Mouse (Mus musculus) layer of hippocampus, adult 11-12 months (tissue): ENCODE measurements around the gene Pmepa1.

Source experiments
- DNase-seq: peaks from one replicate; pipeline ENCODE4 v3.0.0; 2022; ENCODE audit warnings: low spot score

The Pmepa1 gene

DNA sequence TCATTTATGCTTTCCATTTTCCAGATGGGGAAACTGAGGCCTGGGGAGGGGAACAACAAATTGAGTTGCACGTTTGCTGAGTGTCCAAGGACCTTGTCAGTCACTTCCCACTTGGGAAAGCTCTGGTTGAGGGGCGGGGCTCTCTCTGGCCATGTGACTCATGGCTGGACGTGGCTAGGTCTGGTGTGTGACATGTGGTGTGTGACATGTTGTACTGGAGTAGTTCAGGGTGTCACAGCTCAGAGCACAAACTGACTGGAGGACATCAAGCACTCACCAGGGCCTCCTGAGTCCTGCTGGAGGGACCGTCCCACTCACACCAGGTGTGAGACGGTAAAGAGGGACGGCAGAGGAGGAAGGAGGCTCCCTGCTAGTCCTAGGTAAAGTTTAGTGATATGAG lies 91.1 kb downstream of the Pmepa1 start:
- no peak for DNase-seq

DNA sequence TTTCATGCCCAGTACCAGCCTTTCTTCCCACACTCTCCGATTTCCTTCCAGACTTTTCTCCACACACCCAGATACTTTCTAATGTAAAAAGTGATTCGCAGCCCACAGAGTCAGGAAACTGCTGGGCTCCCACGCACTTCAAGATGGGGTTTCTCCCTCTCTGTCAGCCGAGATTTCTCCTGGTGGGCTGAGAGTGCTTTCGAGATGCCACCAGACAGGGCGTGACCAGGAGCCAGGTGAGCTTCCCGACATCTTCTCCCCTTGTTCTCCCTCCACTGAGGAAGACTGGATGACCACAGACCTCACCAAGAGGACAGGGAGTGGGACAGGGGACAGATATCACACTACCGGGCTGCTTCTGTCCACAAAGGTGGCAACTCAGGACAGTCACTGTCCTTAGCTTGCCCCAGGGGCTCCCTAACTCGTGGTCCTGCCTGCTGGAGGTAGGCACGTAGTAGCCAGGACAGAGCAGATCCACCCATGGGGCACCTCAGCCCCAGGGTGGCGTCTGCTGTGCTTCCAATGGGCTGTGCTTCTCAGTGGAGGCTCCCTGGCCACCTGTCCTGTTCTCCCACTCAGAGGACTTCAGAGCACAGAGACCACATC lies 91.8 kb downstream of the Pmepa1 start:
- no peak for DNase-seq

DNA sequence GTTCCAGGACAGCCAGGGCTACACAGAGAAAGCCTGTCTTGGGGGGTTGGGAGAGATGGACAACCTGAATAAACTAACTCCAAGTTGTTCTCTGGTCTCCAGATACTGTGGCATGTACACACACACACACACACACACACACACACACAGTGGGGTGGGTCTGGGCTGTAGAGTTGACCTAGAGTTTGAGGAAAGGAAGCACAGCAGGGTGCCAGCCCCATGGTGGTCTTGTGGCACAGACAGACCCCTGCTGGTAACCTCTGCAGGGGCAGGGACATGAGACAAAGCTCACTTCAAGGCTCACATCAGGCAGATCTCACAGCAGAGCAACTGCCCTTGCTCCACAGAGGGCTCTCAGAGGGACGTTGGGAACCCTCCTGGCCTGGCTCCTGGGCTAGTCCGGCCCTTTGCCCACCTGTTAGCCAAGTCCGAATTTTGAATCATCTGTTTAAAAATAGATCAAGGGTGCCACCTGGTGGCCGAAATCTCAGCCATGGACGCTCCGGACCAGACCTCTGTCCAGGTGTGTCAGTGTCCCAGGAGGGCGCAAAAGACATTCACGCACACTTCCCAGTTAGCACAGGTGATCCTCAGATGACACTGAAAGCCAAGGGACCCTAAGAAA lies 92.4 kb downstream of the Pmepa1 start:
- DNase-seq: peak; percentile 68

DNA sequence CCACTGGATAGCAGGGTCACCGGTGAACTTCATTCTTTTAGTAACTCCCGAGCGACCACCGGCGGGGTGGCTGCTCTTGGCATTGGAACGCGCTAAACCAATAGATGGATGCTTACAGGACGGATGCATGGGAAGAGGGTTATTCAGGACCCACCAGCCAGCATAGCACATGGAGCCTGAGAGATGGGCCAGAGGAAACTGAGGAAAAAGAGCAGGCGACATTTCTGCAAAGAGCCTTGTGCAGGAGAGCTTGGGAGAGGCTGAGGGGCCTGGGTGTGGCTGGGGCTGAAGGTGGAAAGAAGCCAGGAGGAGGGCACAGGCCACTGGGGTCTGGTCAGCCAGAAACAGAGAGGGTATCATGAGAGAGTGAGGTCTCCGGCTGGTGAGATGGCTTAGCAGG lies 93.0 kb downstream of the Pmepa1 start:
- DNase-seq: no peak

DNA sequence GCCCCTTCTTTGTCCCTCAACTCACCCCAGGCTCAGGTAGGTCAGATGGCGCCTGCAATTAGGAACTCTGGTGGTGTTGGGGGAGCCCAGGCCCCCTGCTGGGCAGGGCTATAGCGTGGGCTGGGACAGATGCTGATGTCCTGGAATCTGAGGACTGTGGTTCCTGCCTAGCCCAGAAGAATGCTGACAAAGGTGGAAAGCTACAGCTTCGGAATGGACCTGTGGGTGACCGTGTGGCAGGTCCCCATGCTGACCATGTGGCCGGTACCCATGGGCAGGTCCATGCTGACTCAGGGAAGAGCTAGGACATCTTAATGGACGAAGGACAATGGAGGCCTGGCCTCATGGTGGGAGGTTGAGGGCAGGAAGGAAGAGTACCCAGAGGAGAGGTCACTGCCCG lies 93.5 kb downstream of the Pmepa1 start:
- DNase-seq: no peak

DNA sequence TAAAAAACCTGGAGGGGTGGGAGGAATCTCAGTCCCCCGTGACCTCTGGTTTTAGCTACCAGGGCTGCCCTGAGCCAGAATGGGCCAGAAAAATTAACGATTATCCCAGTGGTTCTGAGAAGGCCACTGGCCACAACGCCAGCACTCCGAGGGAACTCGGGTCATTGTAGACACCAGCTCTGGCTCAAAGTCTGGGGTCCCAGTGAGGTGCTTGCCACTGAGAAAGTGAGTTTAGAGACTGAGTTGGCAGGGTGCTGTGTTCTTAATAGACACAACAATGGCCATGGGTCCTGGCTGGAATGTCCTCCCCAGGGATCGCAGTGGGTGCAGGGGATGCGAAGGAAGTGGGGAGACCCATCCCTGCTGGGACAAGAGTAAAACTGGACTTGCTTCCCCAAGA lies 94.4 kb downstream of the Pmepa1 start:
- no peak for DNase-seq

DNA sequence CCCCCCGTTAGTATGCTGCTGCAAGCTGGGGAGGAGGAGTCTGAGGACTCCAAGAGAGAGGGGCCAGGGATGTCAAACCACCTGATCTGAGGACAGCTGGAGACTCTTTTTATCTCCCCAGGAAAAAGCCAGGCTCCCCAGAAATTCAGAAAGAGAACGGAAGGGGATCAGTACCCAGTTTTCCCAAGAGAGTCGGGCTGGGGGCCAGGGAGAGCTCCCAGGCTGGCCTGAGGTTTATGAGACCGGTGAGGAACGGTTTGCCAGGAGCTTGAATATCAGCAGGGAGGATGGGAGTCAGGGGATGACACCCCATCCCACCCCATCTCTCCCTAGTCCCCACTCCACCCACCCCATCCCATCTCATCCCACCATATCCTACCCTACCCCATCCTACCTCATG lies 94.8 kb downstream of the Pmepa1 start:
- DNase-seq: no peak

DNA sequence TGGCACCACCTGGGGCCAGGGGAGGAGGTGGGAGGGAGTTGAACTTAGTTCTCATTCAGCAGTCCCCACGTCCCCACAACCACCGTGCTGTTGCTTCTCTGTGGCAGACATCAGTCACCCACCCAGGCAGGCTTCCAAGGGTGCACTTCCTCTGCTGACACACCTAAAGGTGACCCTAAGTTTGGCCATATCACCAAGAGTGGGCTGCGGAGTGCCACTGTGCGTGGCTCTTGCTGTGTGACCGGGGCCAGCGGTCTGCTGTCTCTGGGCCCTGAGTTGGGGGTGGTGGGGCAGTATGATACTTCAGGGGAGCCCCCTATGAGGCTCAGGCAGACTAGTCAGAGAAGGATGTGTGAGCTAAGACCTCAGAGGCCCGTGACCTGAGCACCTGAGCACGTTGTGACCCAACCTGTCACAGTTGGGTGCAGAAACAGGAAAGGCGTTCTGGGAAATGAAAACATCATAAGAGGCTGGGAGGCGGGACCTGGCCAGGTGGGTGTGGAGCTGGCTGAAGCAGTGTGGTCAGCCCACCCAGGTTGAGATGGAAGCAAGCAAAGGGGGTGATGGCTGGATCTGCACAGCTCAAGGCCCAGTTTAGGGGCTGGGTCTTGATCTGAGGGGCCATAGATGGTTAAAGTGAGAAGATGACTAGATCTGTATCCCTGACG lies 95.5 kb downstream of the Pmepa1 start:
- DNase-seq: no peak

DNA sequence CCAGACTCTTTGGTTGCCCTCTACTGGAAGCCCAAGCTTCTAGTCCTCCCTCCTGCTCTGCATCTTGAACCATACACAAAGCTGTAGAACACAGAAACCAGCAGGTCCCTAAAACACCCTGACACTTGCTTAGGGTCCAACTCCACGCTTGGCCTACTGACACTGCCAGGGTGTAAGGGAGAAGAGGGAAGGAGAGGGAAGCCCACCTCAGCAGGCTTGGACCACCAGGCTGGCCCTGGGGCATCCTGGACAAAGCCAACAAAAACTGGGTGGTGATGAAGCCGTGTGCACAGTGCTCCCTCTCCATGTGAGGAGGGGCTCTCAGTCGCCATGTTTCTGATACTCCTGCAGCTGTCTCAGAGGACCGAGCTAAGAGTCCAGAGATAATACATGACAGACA lies 96.3 kb downstream of the Pmepa1 start:
- no peak for DNase-seq

DNA sequence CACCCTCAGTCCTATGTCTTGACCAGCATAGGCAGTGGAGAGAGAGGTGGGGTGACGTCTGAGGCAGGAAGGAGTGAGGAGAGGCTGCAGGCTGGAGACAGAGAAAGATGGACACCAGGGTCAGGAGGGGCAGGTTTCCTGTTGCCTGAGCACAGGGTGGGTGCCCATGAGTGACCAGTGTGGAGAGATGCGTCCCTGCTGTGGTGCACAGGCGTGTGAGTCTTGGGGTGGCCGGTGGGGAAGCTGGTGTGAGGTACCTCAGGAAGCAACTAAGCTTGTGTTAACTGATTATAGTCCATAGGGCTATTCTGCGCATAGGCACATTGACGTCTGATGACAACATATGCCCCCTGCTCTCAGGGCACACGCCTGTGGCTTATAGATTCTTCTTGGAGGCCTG lies 97.3 kb downstream of the Pmepa1 start:
- DNase-seq: no peak

DNA sequence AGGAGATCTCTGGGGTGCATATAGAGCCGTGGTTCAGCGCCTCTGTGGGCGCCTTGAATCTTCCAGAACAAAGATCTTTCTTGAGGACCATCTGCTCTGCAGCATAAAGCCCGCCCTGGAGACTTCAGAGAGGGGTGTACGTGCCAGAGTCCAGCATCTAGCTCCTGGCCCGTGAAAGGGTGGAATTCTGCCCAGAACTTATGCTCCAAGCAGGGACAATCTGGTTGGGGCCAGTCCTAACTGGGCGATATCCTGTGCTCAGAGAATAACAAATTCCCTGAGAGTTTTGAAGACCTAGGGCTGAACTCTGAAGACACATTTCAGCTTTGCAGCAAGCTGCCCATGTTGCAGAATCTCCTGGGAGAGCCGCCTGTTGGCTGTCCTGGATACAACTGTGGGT lies 98.4 kb downstream of the Pmepa1 start:
- DNase-seq: no peak

DNA sequence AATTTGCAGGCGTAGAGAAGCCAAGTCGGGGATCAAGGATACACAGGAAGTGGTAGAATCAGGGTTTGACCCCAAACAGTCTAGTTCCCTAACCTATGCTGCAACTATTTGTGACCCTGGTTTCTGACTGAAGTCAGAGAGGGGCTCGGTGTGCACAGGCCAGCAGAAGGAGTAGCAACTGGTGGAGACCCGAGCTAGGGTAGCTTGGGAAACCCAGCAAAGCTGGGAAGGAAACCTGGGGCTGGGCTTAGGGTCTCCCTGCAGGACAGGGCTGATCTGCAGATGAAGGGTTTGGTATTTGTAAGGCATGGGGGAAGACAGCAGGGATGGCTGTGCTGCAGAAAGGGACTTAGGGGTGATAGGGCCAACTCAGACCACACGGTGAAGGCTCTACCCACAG lies 98.9 kb downstream of the Pmepa1 start:
- no peak for DNase-seq

DNA sequence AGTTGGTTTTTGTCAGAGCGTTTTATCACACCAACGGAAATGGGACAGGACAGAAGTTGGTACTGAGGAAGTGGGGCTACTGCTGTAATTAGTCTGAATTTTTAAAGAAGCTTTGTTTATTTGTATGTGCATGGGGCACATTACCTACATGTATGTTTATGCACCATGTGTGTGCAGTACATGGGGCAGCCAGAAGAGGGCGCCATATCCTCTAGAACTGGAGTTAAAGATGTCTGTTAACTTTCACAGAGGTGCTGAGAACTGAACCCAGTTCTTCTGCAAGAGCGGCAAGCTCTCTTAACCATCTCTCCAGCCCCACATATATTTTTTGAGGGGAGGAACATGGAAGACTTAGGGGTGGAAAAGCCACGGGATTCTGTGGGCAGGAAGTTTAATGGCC lies 100.6 kb downstream of the Pmepa1 start:
- DNase-seq: peak; percentile 6

DNA sequence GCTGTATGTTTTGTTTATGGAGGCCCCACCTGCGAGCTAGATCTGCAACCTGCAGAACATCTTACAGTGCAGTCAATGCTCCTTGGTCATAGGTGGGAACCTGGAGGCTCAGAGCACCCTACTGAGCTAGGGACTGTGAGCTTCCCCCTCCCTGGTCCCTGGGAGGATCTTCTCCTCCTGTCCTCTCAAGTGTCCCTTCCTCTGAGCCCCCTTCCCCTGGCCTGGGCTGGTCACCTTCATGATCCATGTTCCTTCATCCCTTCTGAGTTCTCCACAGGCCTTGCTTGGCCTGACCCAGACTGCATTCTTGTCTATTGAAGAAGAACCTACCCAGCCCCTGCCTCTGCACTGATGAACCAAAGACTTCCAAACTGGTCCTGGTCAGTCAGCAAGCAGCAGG lies 101.8 kb downstream of the Pmepa1 start:
- DNase-seq: peak; percentile 2
